Mouse (Mus musculus): ENCODE data around the gene Zfp169.

GRCm38 (mm10) chr13:48438321-48438720 lies 74.9 kb downstream of the Zfp169 start:
- TF ChIP-seq CTCF (IDR thresholded peaks at IDR 0.05; ENCODE audit: extremely low read depth, insufficient read depth, insufficient read length, insufficient replicate concordance) (no peak), POLR2A (IDR thresholded peaks at IDR 0.05; ENCODE audit: low read depth, low read length) (no peak)
